Mouse (Mus musculus) C2C12 (cell line): ENCODE measurements around the gene Cops9.

Experiments
- CTCF ChIP-seq: IDR thresholded peaks from one replicate; pipeline ENCODE4 v1.5.1; 2011; ENCODE audit not compliant: control insufficient read depth, insufficient read depth, insufficient read length
- MAX ChIP-seq: IDR thresholded peaks from one replicate; pipeline ENCODE4 v1.6.1; 2011; ENCODE audit warnings: mild to moderate bottlenecking, control low read depth
- MYOD1 ChIP-seq: IDR thresholded peaks from one replicate; pipeline ENCODE4 v1.6.1; 2011; ENCODE audit warnings: low read depth; ENCODE audit not compliant: control insufficient read depth, insufficient read length
- MYOG ChIP-seq: IDR thresholded peaks from one replicate; pipeline ENCODE4 v1.6.1; 2011; ENCODE audit not compliant: control insufficient read depth, insufficient read length; ENCODE audit errors: extremely low read depth
- USF1 ChIP-seq: IDR thresholded peaks from one replicate; pipeline ENCODE4 v1.6.1; 2011; ENCODE audit warnings: low read depth, mild to moderate bottlenecking, control low read depth, moderate library complexity

DNA sequence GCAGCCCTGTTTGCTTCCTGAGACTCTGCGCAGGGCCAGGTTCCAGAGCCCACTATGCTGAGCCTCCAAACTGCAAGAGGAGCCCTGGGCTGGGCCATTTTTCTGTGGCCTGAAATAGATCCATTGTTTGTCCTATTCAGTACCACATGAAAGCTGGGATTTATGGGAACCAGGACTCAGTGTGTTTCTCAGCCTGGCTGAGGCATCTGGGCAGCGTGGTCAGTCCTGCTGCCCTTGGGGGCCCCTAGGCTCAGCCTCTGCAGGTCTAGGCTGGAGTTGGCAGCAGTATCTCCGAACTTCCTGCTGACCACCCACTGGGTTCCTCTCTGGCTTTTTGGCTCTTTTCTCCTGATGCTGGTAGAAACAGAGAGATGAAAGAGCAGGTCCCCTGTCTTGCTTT lies 9.7 kb upstream of the Cops9 start:
- TF ChIP-seq CTCF (no peak), MYOG (no peak), USF1 (no peak), MAX (no peak), MYOD1 (no peak)
